23 mouse cellular contexts compared by ENCODE assay signal in genomic region chr8:45324151-45324550, GRCm38 (mm10). TPM values are rescaled to one million over a fixed set of nuclear protein-coding genes. Genes with fewer than 3 reads are reported as not detected.
"Had no signal": no experiment of that assay in that cellular context is flagged by ENCODE, and none has a peak within 500 bp of the region (broad histone marks: within the 10 kb centered on the region; RNA-seq: fewer than 3 reads in every experiment).

No protein-coding gene starts in this region.

- H3K9ac ChIP-seq: neural tube, embryonic 13.5 days; neural tube, embryonic 15.5 days; stomach, embryonic 15.5 days had no signal

- H3K36me3 ChIP-seq: neural tube, embryonic 13.5 days; neural tube, embryonic 15.5 days; stomach, embryonic 15.5 days had no signal

- H3K27ac ChIP-seq: neural tube, embryonic 13.5 days; neural tube, embryonic 15.5 days; stomach, embryonic 15.5 days; stomach, postnatal 0 days had no signal

- H3K4me2 ChIP-seq: neural tube, embryonic 13.5 days; neural tube, embryonic 15.5 days; stomach, embryonic 15.5 days had no signal

- DNase-seq: retina, postnatal 1 day; right cerebral cortex, adult 18-20 months; right cerebral cortex, postnatal 14 days; right cerebral cortex, postnatal 25 days; right cerebral cortex, postnatal 4 days; spleen, adult 18-20 months; thymus, adult 18-20 months; thymus, adult 2 months; thymus, postnatal 14 days; thymus, postnatal 25 days; thymus, postnatal 36 days; thymus, postnatal 4 days had no signal

- H3K4me3 ChIP-seq: neural tube, embryonic 13.5 days; neural tube, embryonic 15.5 days; stomach, embryonic 15.5 days had no signal

- H3K27me3 ChIP-seq: neural tube, embryonic 13.5 days; neural tube, embryonic 15.5 days; stomach, embryonic 15.5 days had no signal

- H3K9me3 ChIP-seq: neural tube, embryonic 13.5 days; neural tube, embryonic 15.5 days; stomach, embryonic 15.5 days had no signal

- H3K4me1 ChIP-seq: neural tube, embryonic 13.5 days; neural tube, embryonic 15.5 days had no signal

RNA-seq across cellular contexts. Expression of gene Gm45753, which starts 15.9 kb away (rescaled TPM):
- total RNA-seq: neutrophil, adult 5-6 weeks had no signal
- polyA plus RNA-seq: neural tube, embryonic 13.5 days; neural tube, embryonic 14.5 days; neural tube, embryonic 15.5 days; small intestine, adult 2 months; spleen, adult 2 months; stomach, embryonic 14.5 days; thymus, adult 2 months; thymus, postnatal 0 days; urinary bladder, adult 2 months had no signal

RNA-seq across cellular contexts. Expression of gene Klkb1, which starts 29.5 kb away (rescaled TPM):
- total RNA-seq: neutrophil, adult 5-6 weeks had no signal
- polyA plus RNA-seq: neural tube, embryonic 13.5 days; stomach, embryonic 14.5 days; thymus, adult 2 months; thymus, postnatal 0 days had no signal

RNA-seq across cellular contexts. Expression of gene Fam149a, which starts 57.9 kb away (rescaled TPM):
- total RNA-seq: neutrophil, adult 5-6 weeks had no signal
